Mouse (Mus musculus) liver, embryonic 14.5 days (tissue): ENCODE data around the gene Pak4. TPM values are rescaled to one million over a fixed set of nuclear protein-coding genes. Genes with fewer than 3 reads are reported as not detected.

ENCODE experiments used
- ATAC-seq: fragments of 200-750 bp; cut with Nextera tagmentation; 2 replicates; pipeline ENCODE4 v1.8.0; 2017; ENCODE audit warnings: moderate number of reproducible peaks, mild to moderate bottlenecking, moderate library complexity; ENCODE audit not compliant: insufficient read depth
- DNase-seq, 3 experiments: peaks; one replicate each; pipeline ENCODE4 v3.0.0-alpha.2; 2012 to 2013; ENCODE audit warnings: low read depth in 3 of 3, low spot score in 3 of 3
- H3K27ac ChIP-seq: fragments of 300-500 bp; sonication (generic); 2 replicates; pipeline ENCODE4 v1.5.1; 2014; ENCODE audit warnings: moderate library complexity, mild to moderate bottlenecking, control low read depth, inconsistent platforms
- H3K27me3 ChIP-seq: fragments of 300-500 bp; sonication (generic); 2 replicates; pipeline ENCODE4 v1.6.1; 2014; ENCODE audit warnings: mild to moderate bottlenecking, low read length, moderate library complexity; ENCODE audit not compliant: control insufficient read depth, insufficient read depth
- H3K36me3 ChIP-seq: fragments of 300-500 bp; sonication (generic); replicated peaks from 2 replicates; pipeline ENCODE4 v1.6.1; 2014; ENCODE audit warnings: low read depth; ENCODE audit not compliant: control insufficient read depth, insufficient read depth
- H3K4me1 ChIP-seq, 2 experiments: fragments of 200-500 bp in 1 of 2; fragments of 300-500 bp in 1 of 2; sonication (generic) in 1 of 2; replicated peaks; 2 replicates each; pipeline ENCODE4 v1.6.1; 2012 to 2014; ENCODE audit warnings: antibody characterized with exemption in 1 of 2, inconsistent platforms in 1 of 2, low read length in 1 of 2; ENCODE audit not compliant: control insufficient read depth in 2 of 2, insufficient read depth in 2 of 2
- H3K4me2 ChIP-seq: fragments of 300-500 bp; sonication (generic); 2 replicates; pipeline ENCODE4 v1.6.1; 2014; ENCODE audit warnings: low read depth, mild to moderate bottlenecking, control low read depth, moderate library complexity
- H3K4me3 ChIP-seq, 2 experiments: fragments of 200-500 bp in 1 of 2; fragments of 300-500 bp in 1 of 2; sonication (generic) in 1 of 2; 2 replicates each; pipeline ENCODE4 v1.5.1; 2012 to 2014; ENCODE audit warnings: low read depth in 2 of 2, low read length in 2 of 2, mild to moderate bottlenecking in 2 of 2, control low read depth in 1 of 2, inconsistent platforms in 1 of 2, moderate library complexity in 1 of 2; ENCODE audit not compliant: insufficient read depth in 1 of 2
- H3K9ac ChIP-seq: fragments of 300-500 bp; sonication (generic); replicated peaks from 2 replicates; pipeline ENCODE4 v1.6.1; 2014; ENCODE audit warnings: mild to moderate bottlenecking, control low read depth, moderate library complexity
- H3K9me3 ChIP-seq: fragments of 300-500 bp; sonication (generic); 2 replicates; pipeline ENCODE4 v1.6.1; 2016; ENCODE audit warnings: low read length, mixed read lengths; ENCODE audit not compliant: control insufficient read depth
- CTCF ChIP-seq: IDR thresholded peaks from 2 replicates; pipeline ENCODE4 v1.5.1; 2016; ENCODE audit warnings: antibody characterized with exemption, low read depth, control low read depth
- EP300 ChIP-seq: IDR thresholded peaks from 2 replicates; pipeline ENCODE4 v1.6.1; 2016; ENCODE audit warnings: antibody characterized with exemption, low read depth
- WGBS: fragments of 180-500 bp; shearing (Covaris S2); extraction: QIAGEN DNeasy Blood & Tissue Kit; methylation state at CpG from one replicate; pipeline ENCODE4 v1.1.7; 2014; ENCODE audit not compliant: insufficient replicate concordance; 5-methylcytosine and 5-hydroxymethylcytosine counted together
- polyA plus RNA-seq, 2 experiments: library from polyadenylated mRNA; depleted of rRNA in 1 of 2; stranded (reverse) in 1 of 2; unstranded in 1 of 2; fragments of >200 nt; fragmentation: Nextera tagmentation in 1 of 2; extraction: Ambion mirVana in 1 of 2; gene quantifications; 2 replicates each; pipeline versions ENCODE4 v1.2.1 to v1.2.3; 2012 to 2014

The Pak4 gene
- polyA plus RNA-seq, 2 experiments, result 8.5 to 11.5 TPM

DNA sequence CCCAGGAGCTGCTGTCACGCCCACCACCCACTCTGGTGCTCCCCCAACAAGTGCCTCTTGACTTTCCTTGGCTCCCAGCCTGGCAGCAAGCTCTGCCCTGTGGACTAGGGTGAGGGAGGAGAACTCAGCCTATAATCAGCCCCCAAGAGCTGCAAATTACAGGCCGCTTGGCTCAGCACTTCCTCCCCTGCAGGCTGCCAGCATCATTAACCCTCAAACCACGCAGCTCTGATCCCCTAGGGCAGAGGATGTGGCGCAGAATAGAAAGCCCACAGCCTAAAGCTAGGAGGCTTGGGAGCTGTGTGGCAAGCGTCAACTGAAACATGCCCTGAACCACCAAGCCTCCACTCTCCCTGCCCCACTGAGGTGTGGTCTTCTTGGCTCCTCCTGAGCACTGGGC lies 32.6 kb downstream of the Pak4 start:
- ATAC-seq (no peak), DNase-seq (no peak)
- Histone ChIP-seq H3K4me2 (no peak overlapping the region), H3K4me1 (no peaks in the 10 kb centered on the region), H3K4me3 (no peak overlapping the region), H3K9ac (no peak overlapping the region), H3K9me3 (no peaks in the 10 kb centered on the region), H3K27ac (no peak overlapping the region), H3K36me3 (peaks cover 32% of the 10 kb centered on the region), H3K27me3 (no peaks in the 10 kb centered on the region)
- WGBS, result 66% methylated on average over 5 of the region's 5 CpGs
- TF ChIP-seq EP300 (no peak), CTCF (no peak)

DNA sequence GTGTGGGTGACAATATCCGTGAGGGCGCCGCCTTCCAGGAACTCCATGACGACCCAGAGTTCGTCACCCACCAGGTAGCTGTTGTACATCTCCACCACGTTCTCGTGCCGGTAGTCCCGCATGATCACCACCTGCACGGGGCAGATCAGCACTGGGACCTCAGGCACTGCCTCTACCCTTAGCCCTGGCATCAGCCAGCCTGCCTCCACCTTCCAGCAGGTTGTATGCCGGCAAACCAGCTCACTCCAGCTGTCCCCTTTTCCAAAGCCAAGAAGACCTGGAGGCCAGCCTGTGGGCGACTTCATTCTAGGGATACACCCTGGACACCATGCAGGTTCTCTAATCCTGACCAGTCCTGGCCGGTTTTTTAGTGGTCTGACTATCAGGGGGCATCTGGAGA lies 35.0 kb downstream of the Pak4 start:
- no peak overlapping the region for H3K9ac ChIP-seq
- H3K4me3 ChIP-seq, result no peak overlapping the region
- H3K9me3 ChIP-seq, result no peaks in the 10 kb centered on the region
- no peak for TF ChIP-seq EP300
- no peak for TF ChIP-seq CTCF
- no peaks in the 10 kb centered on the region for H3K27me3 ChIP-seq
- DNase-seq (no peak), ATAC-seq (no peak)
- no peaks in the 10 kb centered on the region for H3K4me1 ChIP-seq
- no peak overlapping the region for H3K4me2 ChIP-seq
- peaks cover 41% of the 10 kb centered on the region for H3K36me3 ChIP-seq
- no peak overlapping the region for H3K27ac ChIP-seq
- 89% methylated on average over 13 of the region's 13 CpGs for WGBS

DNA sequence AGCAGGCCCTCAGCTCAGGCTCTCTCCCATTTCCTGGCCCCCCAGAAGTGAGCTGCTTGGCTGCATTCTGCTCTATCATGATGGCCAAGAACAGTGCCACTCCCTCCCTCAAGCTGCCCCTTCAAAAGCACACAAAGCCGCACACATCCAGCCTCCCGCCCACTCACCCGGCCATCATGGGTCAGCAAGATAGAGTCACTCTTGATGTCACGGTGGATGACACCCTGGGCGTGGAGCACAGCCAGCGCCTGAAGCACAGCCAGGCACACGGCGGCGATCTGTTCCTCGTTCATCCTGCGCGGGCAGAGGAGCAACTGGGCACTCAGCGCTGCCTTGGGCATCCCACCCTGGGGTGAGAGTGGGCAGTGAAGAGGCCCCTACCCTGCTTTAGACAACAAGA lies 35.6 kb downstream of the Pak4 start:
- H3K4me2 ChIP-seq, result no peak overlapping the region
- TF ChIP-seq EP300 (no peak), CTCF (no peak)
- no peak overlapping the region for H3K27ac ChIP-seq
- WGBS, result 83% methylated on average over 13 of the region's 13 CpGs
- H3K4me1 ChIP-seq, result no peaks in the 10 kb centered on the region
- no peak overlapping the region for H3K4me3 ChIP-seq
- H3K9me3 ChIP-seq, result no peaks in the 10 kb centered on the region
- ATAC-seq (no peak), DNase-seq (no peak)
- no peak overlapping the region for H3K9ac ChIP-seq
- no peaks in the 10 kb centered on the region for H3K27me3 ChIP-seq
- H3K36me3 ChIP-seq, result peaks cover 36% of the 10 kb centered on the region

DNA sequence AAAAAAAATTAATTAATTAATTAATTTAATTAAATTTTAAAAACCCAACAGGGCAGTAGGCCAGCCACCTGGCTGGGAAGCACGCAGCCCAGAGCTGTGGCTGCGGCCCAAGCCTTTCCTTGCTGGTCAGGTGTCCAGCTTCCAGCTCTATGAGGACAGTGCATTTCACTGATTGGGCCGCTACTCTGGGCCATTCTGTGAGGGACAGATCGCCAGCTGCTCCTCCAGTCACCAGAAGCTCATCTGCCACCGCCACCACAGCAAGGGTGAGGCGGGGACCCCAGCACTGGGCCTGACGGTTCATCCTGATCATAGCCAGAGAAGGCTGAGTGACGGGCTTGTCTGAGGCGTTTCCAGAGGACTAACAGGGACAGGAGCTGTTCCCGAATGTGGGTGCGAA lies 36.0 kb downstream of the Pak4 start:
- H3K27ac ChIP-seq, result no peak overlapping the region
- H3K4me3 ChIP-seq, result no peak overlapping the region
- 81% methylated on average over 11 of the region's 11 CpGs for WGBS
- no peak for TF ChIP-seq EP300
- no peak for TF ChIP-seq CTCF
- no peaks in the 10 kb centered on the region for H3K4me1 ChIP-seq
- no peak overlapping the region for H3K4me2 ChIP-seq
- no peak for ATAC-seq
- no peak overlapping the region for H3K9ac ChIP-seq
- no peaks in the 10 kb centered on the region for H3K9me3 ChIP-seq
- no peak for DNase-seq
- peaks cover 32% of the 10 kb centered on the region for H3K36me3 ChIP-seq
- H3K27me3 ChIP-seq, result no peaks in the 10 kb centered on the region

DNA sequence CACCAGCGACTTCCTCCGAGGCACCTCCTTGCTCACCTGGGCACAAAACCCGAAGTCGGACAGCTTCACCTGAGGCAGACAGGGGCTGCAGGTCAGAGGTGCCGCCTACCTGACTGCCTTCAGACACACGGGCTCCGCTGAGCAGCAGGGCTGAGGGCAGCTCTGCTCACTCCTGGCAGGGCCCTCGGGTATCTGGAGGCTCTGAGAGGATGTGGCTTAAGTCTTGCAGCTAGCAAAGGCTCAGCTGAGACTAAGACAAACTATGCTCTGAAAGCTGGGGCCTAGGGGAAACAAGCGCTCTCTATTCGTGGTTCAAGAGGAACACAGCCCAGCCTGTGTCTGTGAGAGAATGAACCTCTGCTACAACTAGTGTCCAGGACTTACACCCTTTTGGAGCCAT lies 37.1 kb downstream of the Pak4 start:
- Histone ChIP-seq H3K4me2 (no peak overlapping the region), H3K36me3 (peaks cover 26% of the 10 kb centered on the region), H3K9ac (no peak overlapping the region), H3K27me3 (no peaks in the 10 kb centered on the region), H3K4me3 (no peak overlapping the region), H3K9me3 (no peaks in the 10 kb centered on the region), H3K4me1 (no peaks in the 10 kb centered on the region), H3K27ac (no peak overlapping the region)
- TF ChIP-seq CTCF (no peak), EP300 (no peak)
- DNase-seq, result no peak
- ATAC-seq, result no peak
- 78% methylated on average over 10 of the region's 10 CpGs for WGBS

DNA sequence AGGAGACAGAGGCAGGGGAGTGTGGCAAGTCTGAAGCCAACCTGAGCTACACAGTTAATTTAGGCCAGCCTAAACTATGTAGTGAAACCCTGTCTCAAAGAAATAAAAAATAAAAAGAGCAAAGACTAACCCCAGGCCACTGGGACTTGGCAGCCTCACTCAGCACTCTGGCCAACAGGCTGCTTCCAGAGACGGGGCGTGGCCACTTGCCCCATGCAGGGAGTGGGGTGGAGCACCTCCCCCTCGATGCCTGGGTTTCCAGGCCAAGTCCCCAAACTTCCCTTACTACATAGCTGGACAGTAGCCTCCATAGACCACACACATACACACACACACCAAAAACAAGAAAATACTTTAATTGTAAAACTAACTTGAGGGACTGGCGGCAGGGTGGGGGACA lies 39.5 kb downstream of the Pak4 start:
- Histone ChIP-seq H3K9me3 (no peaks in the 10 kb centered on the region), H3K4me2 (no peak overlapping the region), H3K27me3 (no peaks in the 10 kb centered on the region), H3K9ac (no peak overlapping the region), H3K36me3 (peaks cover 11% of the 10 kb centered on the region), H3K4me3 (no peak overlapping the region), H3K4me1 (no peaks in the 10 kb centered on the region), H3K27ac (no peak overlapping the region)
- ATAC-seq (no peak), DNase-seq (no peak)
- 43% methylated on average over 4 of the region's 4 CpGs for WGBS
- TF ChIP-seq CTCF (no peak), EP300 (no peak)
